Mouse (Mus musculus) adrenal gland, adult 10 weeks (tissue): ENCODE measurements around the gene Pxt1. TPM values are rescaled to one million over a fixed set of nuclear protein-coding genes. Genes with fewer than 3 reads are reported as not detected.

Experiments
- polyA plus RNA-seq: library from polyadenylated mRNA; stranded (reverse); fragments of 350-450 nt; fragmentation: Illumina TruSeq; extraction: RNeasy Lipid Tissue Mini Kit (QIAGEN cat#74804); gene quantifications from one replicate; pipeline ENCODE4 v1.2.3, GENCODE M21; 2014; ENCODE audit warnings: low read depth, low replicate concordance

The Pxt1 gene
- polyA plus RNA-seq = not detected

GRCm38 (mm10) chr17:28943740-28944139 is at the start of gene Pxt1:
Gene Pxt1, minus strand, starts transcription at chr17:28943840.

GRCm38 (mm10) chr17:28951831-28952799 is 8.5 kb upstream of the Pxt1 start, which contains the start of gene Kctd20:
Gene Kctd20, plus strand, starts transcription at chr17:28951950.

GRCm38 (mm10) chr17:28915060-28915628 is 28.5 kb downstream of the Pxt1 start, which contains the start of gene 4930539E08Rik:
Gene 4930539E08Rik, minus strand, starts transcription at chr17:28915324.

Other genes starting within 250 kb of the Pxt1 start
- gene AC170998.1, start 217.8 kb downstream of the Pxt1 start, polyA plus RNA-seq = 2.0 TPM
- 10.0 TPM for gene Mapk13, start 174.5 kb downstream of the Pxt1 start, polyA plus RNA-seq
- 41.6 TPM for gene Brpf3, start 142.8 kb downstream of the Pxt1 start, polyA plus RNA-seq
- gene Pnpla1, start 85.4 kb downstream of the Pxt1 start, polyA plus RNA-seq = not detected
- gene 4930539E08Rik, start 28.5 kb downstream of the Pxt1 start, polyA plus RNA-seq = not detected
- gene Kctd20, start 8.1 kb upstream of the Pxt1 start, polyA plus RNA-seq = 42.3 TPM
- gene Stk38, start 64.2 kb upstream of the Pxt1 start, polyA plus RNA-seq = 94.6 TPM
- gene Srsf3, start 88.8 kb upstream of the Pxt1 start, polyA plus RNA-seq = 414 TPM
- gene Cdkn1a, start 147.1 kb upstream of the Pxt1 start, polyA plus RNA-seq = 46.2 TPM
- gene Rab44, start 170.3 kb upstream of the Pxt1 start, polyA plus RNA-seq = not detected